Mouse (Mus musculus): ENCODE data around the gene Olfr1393. TPM values are rescaled to one million over a fixed set of nuclear protein-coding genes. Genes with fewer than 3 reads are reported as not detected.
A peak's percentile ranks its signal among the peaks of the same experiment; 100 is the strongest.

Olfr1393 gene
- not detected for total RNA-seq (2022)

DNA sequence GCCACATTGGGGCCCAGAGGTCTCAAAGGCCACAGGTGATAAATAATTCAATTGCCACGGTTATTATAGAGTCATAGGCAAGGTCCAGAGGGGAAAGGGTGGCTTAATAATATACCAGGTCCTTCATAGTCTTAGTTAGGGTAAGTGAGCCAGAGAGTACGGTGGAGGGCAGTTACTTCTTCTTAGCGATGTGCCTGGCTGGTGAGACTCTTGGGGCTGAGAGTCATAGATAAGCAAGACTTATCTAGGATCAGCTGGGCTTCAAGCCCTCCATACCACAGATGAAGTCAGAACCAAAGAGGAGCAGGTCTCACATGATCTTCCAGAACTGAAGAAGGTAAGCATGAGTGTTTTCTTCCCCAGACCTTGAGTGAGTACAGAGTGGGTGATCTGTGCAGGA, at the start of gene Olfr1393:
Gene Olfr1393 (plus strand): TSS at position 83 of the 400 bp plus-strand sequence.
- DNase-seq (ENCODE audit: low spot score in 2 of 2) = no peak

DNA sequence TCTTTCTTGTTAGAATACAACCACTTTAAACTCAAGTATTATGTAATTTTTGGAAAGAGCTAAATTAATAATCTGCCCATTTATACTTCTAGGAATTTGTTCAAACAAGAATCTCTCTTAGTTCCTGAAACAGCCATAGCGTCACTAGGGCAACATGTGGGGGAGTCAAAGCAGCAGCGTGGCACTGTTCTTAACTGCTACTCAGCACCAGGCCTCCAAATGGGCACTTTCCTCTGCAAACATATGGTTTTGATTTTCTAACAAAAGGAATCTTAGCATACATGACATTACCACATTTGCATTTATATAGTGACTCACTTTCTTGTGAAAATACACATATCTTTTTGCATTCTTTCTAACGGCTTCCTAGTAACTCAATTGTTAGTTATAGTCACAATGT, 45.3 kb upstream of the Olfr1393 start:
- no peak for DNase-seq (ENCODE audit: low spot score in 2 of 2)

DNA sequence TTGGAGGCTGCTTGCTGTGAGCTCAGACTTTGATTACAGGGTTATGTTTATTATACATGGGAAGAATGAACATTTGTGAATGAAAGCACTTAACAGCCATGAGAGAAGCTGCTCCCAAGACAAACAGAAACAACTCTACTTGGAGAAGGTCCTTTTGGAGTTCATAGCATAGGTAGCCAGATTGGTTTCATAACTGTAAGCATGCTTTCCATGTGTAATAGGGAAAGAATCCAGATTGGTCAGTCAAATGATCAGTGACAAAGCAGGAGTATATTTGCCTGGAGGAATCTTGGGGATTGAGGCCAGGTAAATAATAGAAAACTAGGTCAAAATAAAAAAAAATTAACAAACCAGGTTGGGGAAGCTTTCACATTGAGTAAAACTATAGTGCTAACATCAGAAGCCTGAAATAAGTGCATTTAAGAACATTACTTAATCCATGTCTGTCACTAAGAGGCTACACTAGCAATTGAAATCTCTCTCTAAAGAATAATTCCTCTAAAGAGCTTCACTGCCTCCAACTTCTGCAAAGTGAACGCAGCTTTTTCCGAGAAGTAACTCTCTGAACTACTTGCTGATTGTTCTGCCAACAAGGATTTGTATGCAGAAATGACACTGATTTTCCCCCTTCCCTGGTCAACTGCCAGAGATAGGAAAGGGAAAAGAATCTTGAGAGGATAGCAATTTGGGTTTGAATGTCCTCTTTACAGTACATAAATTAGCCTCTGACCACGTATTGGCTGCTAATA, 42.5 kb upstream of the Olfr1393 start:
- no peak for DNase-seq (ENCODE audit: low spot score in 2 of 2)

- DNase-seq (ENCODE audit: low spot score in 2 of 2) = no peak
Measured at GRCm38 (mm10) chr11:49236891-49237290, 41.2 kb upstream of the Olfr1393 start.

DNA sequence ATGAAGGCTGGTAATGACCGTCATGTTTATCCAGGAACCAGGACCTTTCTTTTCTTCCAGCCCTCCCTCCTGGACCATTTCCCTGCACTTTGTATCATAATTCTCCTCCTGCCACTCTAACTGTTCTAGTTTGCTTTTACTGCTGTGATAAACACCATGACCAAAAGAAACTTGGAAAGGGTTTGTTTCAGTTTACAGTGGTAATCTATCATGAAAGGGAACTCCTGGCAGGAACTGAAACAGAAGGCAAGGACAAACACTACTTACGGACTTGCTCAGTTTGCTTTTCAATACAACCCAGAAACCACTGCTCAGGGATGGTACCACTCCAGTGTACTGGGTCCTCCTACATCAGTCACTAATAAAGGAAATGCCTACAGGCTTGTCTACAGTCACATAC, 40.6 kb upstream of the Olfr1393 start:
- DNase-seq (ENCODE audit: low spot score in 2 of 2) = no peak

GRCm38 (mm10) chr11:49240310-49240709, 37.8 kb upstream of the Olfr1393 start:
- DNase-seq (ENCODE audit: low spot score in 2 of 2) = no peak

GRCm38 (mm10) chr11:49240874-49241273, 37.2 kb upstream of the Olfr1393 start:
- DNase-seq (ENCODE audit: low spot score in 2 of 2) = no peak

- no peak for DNase-seq (ENCODE audit: low spot score in 2 of 2)
Measured at GRCm38 (mm10) chr11:49241471-49241870, 36.6 kb upstream of the Olfr1393 start.

GRCm38 (mm10) chr11:49242944-49243626, 35.0 kb upstream of the Olfr1393 start:
- no peak for DNase-seq (ENCODE audit: low spot score in 2 of 2)

GRCm38 (mm10) chr11:49243727-49244594, 34.1 kb upstream of the Olfr1393 start, which contains the start of gene Mgat1:
Gene Mgat1, plus strand, starts transcription at chr11:49244191.
- DNase-seq (ENCODE audit: low spot score in 2 of 2) = peak; percentile 88 to 94

DNA sequence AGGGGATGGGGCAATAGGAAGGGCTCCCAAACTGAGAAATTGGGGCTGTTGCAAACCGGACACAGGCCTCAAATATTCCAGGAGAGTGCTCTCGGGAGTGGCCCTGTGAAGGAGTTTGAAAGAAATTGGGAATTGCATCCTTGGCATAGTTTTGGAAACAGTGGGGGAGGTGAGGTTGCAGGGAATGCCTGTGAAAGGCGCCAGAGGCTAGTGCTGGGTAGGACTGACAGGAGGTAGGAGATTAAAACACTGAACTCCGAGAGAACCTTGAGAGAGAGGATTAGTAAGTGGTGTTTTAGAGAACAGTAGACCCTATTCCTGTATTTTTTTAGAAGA, 33.5 kb upstream of the Olfr1393 start:
- no peak for DNase-seq (ENCODE audit: low spot score in 2 of 2)

GRCm38 (mm10) chr11:49245176-49245575, 32.9 kb upstream of the Olfr1393 start:
- no peak for DNase-seq (ENCODE audit: low spot score in 2 of 2)

DNA sequence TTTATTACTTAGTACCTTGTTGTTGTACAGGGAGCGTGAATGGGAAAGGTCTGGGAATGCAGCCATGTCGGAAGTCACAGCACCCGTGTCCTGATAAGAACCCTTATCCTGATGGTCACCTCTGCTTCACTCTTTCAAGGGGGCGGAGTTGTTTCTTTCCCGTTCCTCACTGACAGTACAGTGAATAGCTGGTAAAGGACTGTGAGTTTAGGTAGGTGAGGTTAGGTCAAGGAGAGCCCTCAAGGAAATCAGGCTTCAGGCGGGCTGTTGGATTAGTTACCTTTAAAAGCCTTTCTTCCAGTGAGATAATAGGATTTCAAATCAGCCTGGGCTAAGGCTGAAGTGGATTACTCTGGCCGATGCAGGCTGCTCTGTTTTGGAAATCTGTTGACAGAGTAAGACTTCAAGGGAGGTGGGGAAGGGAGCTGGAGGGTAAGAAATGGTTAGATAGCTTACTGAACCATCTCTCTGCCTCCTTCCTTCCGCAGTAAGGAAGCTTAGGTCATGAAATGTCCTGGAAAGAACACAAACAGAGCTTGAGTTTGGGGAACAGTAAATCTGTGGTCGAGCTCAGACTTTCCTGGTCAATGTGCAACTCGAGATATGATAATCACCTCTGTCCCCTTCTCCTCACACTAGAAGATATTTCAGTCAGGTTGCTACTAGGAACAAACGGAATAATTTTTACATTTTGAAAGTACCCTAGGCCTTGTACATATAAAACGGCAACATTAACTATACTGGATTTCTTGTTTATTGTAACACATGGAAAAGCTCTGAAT, 32.3 kb upstream of the Olfr1393 start:
- DNase-seq (ENCODE audit: low spot score in 2 of 2) = no peak

DNA sequence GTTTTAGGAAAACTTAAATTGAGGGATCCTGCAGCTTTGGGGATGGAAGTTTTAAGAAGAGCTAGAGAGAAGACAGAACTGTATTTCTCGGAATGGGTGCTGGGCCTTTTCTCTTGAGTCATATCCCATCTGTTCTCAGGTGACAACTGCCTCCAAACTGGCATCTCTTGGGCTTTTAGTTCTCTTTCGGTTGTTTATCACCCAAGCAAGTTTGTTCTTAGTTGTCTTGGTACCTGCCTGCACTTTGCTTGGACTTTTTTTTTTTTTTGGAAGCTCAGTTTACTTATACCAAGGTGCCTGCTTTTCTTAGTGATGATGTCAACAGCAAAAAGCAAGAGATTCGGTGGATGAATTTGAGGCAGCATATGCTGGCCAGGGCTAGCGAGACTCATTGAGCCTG, 31.6 kb upstream of the Olfr1393 start:
- DNase-seq (ENCODE audit: low spot score in 2 of 2) = no peak

GRCm38 (mm10) chr11:49247255-49247654, 30.8 kb upstream of the Olfr1393 start:
- no peak for DNase-seq (ENCODE audit: low spot score in 2 of 2)

GRCm38 (mm10) chr11:49248226-49248973, 29.7 kb upstream of the Olfr1393 start:
- no peak for DNase-seq (ENCODE audit: low spot score in 2 of 2)

- DNase-seq (ENCODE audit: low spot score in 2 of 2) = no peak
Measured at GRCm38 (mm10) chr11:49248974-49249700, 29.0 kb upstream of the Olfr1393 start.

- DNase-seq (ENCODE audit: low spot score in 2 of 2) = no peak
Measured at GRCm38 (mm10) chr11:49249811-49250421, 28.2 kb upstream of the Olfr1393 start.

Measured in gastrocnemius, adult 8-10 months (tissue).